In genomic region chr13:48260690-48261278, GRCm38 (mm10) we compare ENCODE assay signal across 7 mouse cellular contexts. TPM values are rescaled to one million over a fixed set of nuclear protein-coding genes. Genes with fewer than 3 reads are reported as not detected.
DNase-seq lines count a peak whose midpoint lies in the region; ATAC-seq lines count a peak whose summit lies in the region.

Gene Id4 (plus strand): TSS chr13:48261228.

- H3K4me3 ChIP-seq in embryonic facial prominence, embryonic 12.5 days = peak within 1 kb of the TSS; percentile 75
- H3K4me3 ChIP-seq in midbrain, embryonic 13.5 days (replicated peaks) = peak within 1 kb of the TSS; percentile 95
- peak within 1 kb of the TSS; percentile 74 for H3K4me3 ChIP-seq in stomach, embryonic 14.5 days (ENCODE audit: low read depth, low read length)

- H3K9me3 ChIP-seq in embryonic facial prominence, embryonic 12.5 days = no peaks in the 10 kb centered on the region
- no peaks in the 10 kb centered on the region for H3K9me3 ChIP-seq in midbrain, embryonic 13.5 days
- H3K9me3 ChIP-seq in stomach, embryonic 14.5 days (ENCODE audit: control insufficient read depth, low read depth, low read length) = no peaks in the 10 kb centered on the region

- intact Hi-C loops in left cerebral cortex, postnatal 4 days (cut with DNase I) = loop anchor here (10.0 kb wide), 1 partner anchor 946 kb away; no protein-coding TSS in a partner anchor

- 0 out of 2 replicates have a peak, but pooled peaks cover 5% of the 10 kb centered on the region for H3K4me1 ChIP-seq in embryonic facial prominence, embryonic 12.5 days
- H3K4me1 ChIP-seq in midbrain, embryonic 13.5 days (replicated peaks) = peaks cover 25% of the 10 kb centered on the region
- H3K4me1 ChIP-seq in stomach, embryonic 14.5 days (ENCODE audit: control insufficient read depth, insufficient read depth, low read length) = no peaks in the 10 kb centered on the region

- peak; percentile 98 for DNase-seq in brain, adult 2 months (ENCODE audit: low read depth, low spot score)
- DNase-seq in heart, adult 18-20 months = peak; percentile 95 to 97
- peak; percentile 94 for DNase-seq in kidney, adult 18-20 months
- peak; percentile 97 for DNase-seq in left cerebral cortex, postnatal 4 days

- ATAC-seq in embryonic facial prominence, embryonic 12.5 days (ENCODE audit: insufficient number of reproducible peaks, insufficient read depth, low FRiP score, low TSS enrichment) = peak; percentile 98
- peak; percentile 98 for ATAC-seq in midbrain, embryonic 13.5 days
- ATAC-seq in stomach, embryonic 14.5 days (ENCODE audit: insufficient number of reproducible peaks, insufficient read depth, low FRiP score, low read depth) = peak; percentile 95

- H3K27ac ChIP-seq in embryonic facial prominence, embryonic 12.5 days = peak within 1 kb of the TSS; percentile 90
- peak within 1 kb of the TSS; percentile 99 for H3K27ac ChIP-seq in midbrain, embryonic 13.5 days
- H3K27ac ChIP-seq in stomach, embryonic 14.5 days (ENCODE audit: low read length) = peak within 1 kb of the TSS; percentile 90

- no peaks in the 10 kb centered on the region for H3K27me3 ChIP-seq in embryonic facial prominence, embryonic 12.5 days
- no peaks in the 10 kb centered on the region for H3K27me3 ChIP-seq in midbrain, embryonic 13.5 days
- no peaks in the 10 kb centered on the region for H3K27me3 ChIP-seq in stomach, embryonic 14.5 days (ENCODE audit: control insufficient read depth, insufficient read depth, low read length)

- H3K9ac ChIP-seq in embryonic facial prominence, embryonic 12.5 days = peak within 1 kb of the TSS; percentile 78
- peak within 1 kb of the TSS; percentile 99 for H3K9ac ChIP-seq in midbrain, embryonic 13.5 days (replicated peaks)
- peak within 1 kb of the TSS; percentile 79 for H3K9ac ChIP-seq in stomach, embryonic 14.5 days (replicated peaks; ENCODE audit: low read depth, low read length)

- under 1% methylated on average over 52 of the region's 52 CpGs for WGBS in embryonic facial prominence, embryonic 12.5 days
- under 1% methylated on average over 52 of the region's 52 CpGs for WGBS in midbrain, embryonic 13.5 days
- WGBS in stomach, embryonic 14.5 days = under 1% methylated on average over 52 of the region's 52 CpGs

- H3K36me3 ChIP-seq in embryonic facial prominence, embryonic 12.5 days = no peaks in the 10 kb centered on the region
- no peaks in the 10 kb centered on the region for H3K36me3 ChIP-seq in midbrain, embryonic 13.5 days
- H3K36me3 ChIP-seq in stomach, embryonic 14.5 days (ENCODE audit: control insufficient read depth, insufficient read depth, low read length) = no peaks in the 10 kb centered on the region

- H3K4me2 ChIP-seq in embryonic facial prominence, embryonic 12.5 days (replicated peaks) = peak within 1 kb of the TSS; percentile 95
- peak within 1 kb of the TSS; percentile 79 for H3K4me2 ChIP-seq in midbrain, embryonic 13.5 days (replicated peaks)
- peak within 1 kb of the TSS; percentile 92 for H3K4me2 ChIP-seq in stomach, embryonic 14.5 days (replicated peaks; ENCODE audit: low read depth, low read length)

RNA-seq across cellular contexts. Expression of gene Id4, which starts in this region (rescaled TPM):
- polyA plus RNA-seq in embryonic facial prominence, embryonic 12.5 days (2016; fragmentation: Nextera tagmentation; extraction: Ambion mirVana) = 24.7 and 26.7 TPM in 2 replicates
- under 1 TPM; 0.84 to 0.98 TPM for total RNA-seq in heart, adult 18-20 months (2021)
- 10 to 100 TPM; 30.6 to 35.9 TPM for total RNA-seq in left cerebral cortex, postnatal 4 days (2021)
- 124 and 162 TPM in 2 replicates for polyA plus RNA-seq in midbrain, embryonic 13.5 days (2015; fragmentation: Nextera tagmentation; extraction: Ambion mirVana)
- polyA plus RNA-seq in stomach, embryonic 14.5 days (2014; fragmentation: Nextera tagmentation; extraction: Ambion mirVana) = 13.7 and 18.1 TPM in 2 replicates

Comparison
In these comparisons a context has a peak if more than half of its experiments do, and no peak if none do; other contexts are left out.
1. Peak in every context shown above with its lines: DNase-seq, ATAC-seq, H3K4me3 ChIP-seq and H3K27ac ChIP-seq.
2. RNA of gene Id4 (total RNA-seq): 30.6 to 35.9 TPM in left cerebral cortex, postnatal 4 days; 0.84 to 0.98 TPM in heart, adult 18-20 months; every median in the first group is over 10 times any median in the second.
3. Peak in DNase-seq in heart, adult 18-20 months; RNA of the gene not detected or under 1 TPM.